Mouse (Mus musculus): ENCODE measurements around the gene Hus1b. TPM values are rescaled to one million over a fixed set of nuclear protein-coding genes. Genes with fewer than 3 reads are reported as not detected.

Hus1b gene
- total and polyA plus RNA-seq, 2 experiments, result 0.07 to 0.55 TPM

GRCm38 (mm10) chr13:30924269-30924668 lies 23.3 kb downstream of the Hus1b start:
- Histone ChIP-seq H3K4me3 (ENCODE audit: insufficient read depth, low read depth, low read length) (no peak overlapping the region), H3K27ac (replicated peaks; ENCODE audit: insufficient read depth, low read depth, low read length) (no peak overlapping the region), H3K36me3 (ENCODE audit: control insufficient read depth, insufficient read depth, low read length) (peaks cover 17% of the 10 kb centered on the region), H3K79me2 (ENCODE audit: control insufficient read depth, insufficient read depth, low read length) (no peaks in the 10 kb centered on the region), H3K27me3 (ENCODE audit: control insufficient read depth, insufficient read depth, low read length) (no peaks in the 10 kb centered on the region), H3K9ac (ENCODE audit: low read depth, low read length) (no peak overlapping the region), H3K4me1 (ENCODE audit: control insufficient read depth, insufficient read depth, low read length) (no peaks in the 10 kb centered on the region)
- WGBS, result 71% methylated on average over 6 of the region's 6 CpGs
- no peak for DNase-seq (ENCODE audit: extremely low read depth, low read depth, low spot score)
- TF ChIP-seq POLR2A (IDR thresholded peaks at IDR 0.05; ENCODE audit: extremely low read depth, insufficient read depth, low read length), result no peak
- TF ChIP-seq CTCF (IDR thresholded peaks at IDR 0.05; ENCODE audit: low read depth, low read length), result no peak

- Histone ChIP-seq H3K9ac (ENCODE audit: low read depth, low read length) (no peak overlapping the region), H3K4me1 (ENCODE audit: control insufficient read depth, insufficient read depth, low read length) (no peaks in the 10 kb centered on the region), H3K36me3 (ENCODE audit: control insufficient read depth, insufficient read depth, low read length) (peaks cover 17% of the 10 kb centered on the region), H3K79me2 (ENCODE audit: control insufficient read depth, insufficient read depth, low read length) (no peaks in the 10 kb centered on the region), H3K4me3 (ENCODE audit: insufficient read depth, low read depth, low read length) (no peak overlapping the region), H3K27ac (replicated peaks; ENCODE audit: insufficient read depth, low read depth, low read length) (no peak overlapping the region), H3K27me3 (ENCODE audit: control insufficient read depth, insufficient read depth, low read length) (no peaks in the 10 kb centered on the region)
- 91% methylated on average over 4 of the region's 4 CpGs for WGBS
- DNase-seq (ENCODE audit: extremely low read depth, low read depth, low spot score), result no peak
- TF ChIP-seq CTCF (IDR thresholded peaks at IDR 0.05; ENCODE audit: low read depth, low read length) (no peak), POLR2A (IDR thresholded peaks at IDR 0.05; ENCODE audit: extremely low read depth, insufficient read depth, low read length) (no peak)
These were observed 25.6 kb downstream of the Hus1b start for GRCm38 (mm10) chr13:30921914-30922313.

GRCm38 (mm10) chr13:30913757-30914156 lies 33.8 kb downstream of the Hus1b start:
- DNase-seq (ENCODE audit: extremely low read depth, low read depth, low spot score), result no peak
- no peak for TF ChIP-seq CTCF (IDR thresholded peaks at IDR 0.05; ENCODE audit: low read depth, low read length)
- H3K27ac ChIP-seq (replicated peaks; ENCODE audit: insufficient read depth, low read depth, low read length), result no peak overlapping the region
- no peaks in the 10 kb centered on the region for H3K79me2 ChIP-seq (ENCODE audit: control insufficient read depth, insufficient read depth, low read length)
- no peaks in the 10 kb centered on the region for H3K27me3 ChIP-seq (ENCODE audit: control insufficient read depth, insufficient read depth, low read length)
- no peak overlapping the region for H3K4me3 ChIP-seq (ENCODE audit: insufficient read depth, low read depth, low read length)
- no peaks in the 10 kb centered on the region for H3K4me1 ChIP-seq (ENCODE audit: control insufficient read depth, insufficient read depth, low read length)
- no peak overlapping the region for H3K9ac ChIP-seq (ENCODE audit: low read depth, low read length)
- peaks cover 7% of the 10 kb centered on the region for H3K36me3 ChIP-seq (ENCODE audit: control insufficient read depth, insufficient read depth, low read length)

- WGBS, result 54% methylated on average over 4 of the region's 4 CpGs
- Histone ChIP-seq H3K27me3 (ENCODE audit: control insufficient read depth, insufficient read depth, low read length) (no peaks in the 10 kb centered on the region), H3K27ac (replicated peaks; ENCODE audit: insufficient read depth, low read depth, low read length) (no peak overlapping the region), H3K79me2 (ENCODE audit: control insufficient read depth, insufficient read depth, low read length) (no peaks in the 10 kb centered on the region), H3K4me3 (ENCODE audit: insufficient read depth, low read depth, low read length) (no peak overlapping the region), H3K36me3 (ENCODE audit: control insufficient read depth, insufficient read depth, low read length) (peaks cover 7% of the 10 kb centered on the region), H3K4me1 (ENCODE audit: control insufficient read depth, insufficient read depth, low read length) (no peaks in the 10 kb centered on the region), H3K9ac (ENCODE audit: low read depth, low read length) (no peak overlapping the region)
- DNase-seq (ENCODE audit: extremely low read depth, low read depth, low spot score), result no peak
- no peak for TF ChIP-seq POLR2A (IDR thresholded peaks at IDR 0.05; ENCODE audit: extremely low read depth, insufficient read depth, low read length)
- TF ChIP-seq CTCF (IDR thresholded peaks at IDR 0.05; ENCODE audit: low read depth, low read length), result no peak
These were observed 34.5 kb downstream of the Hus1b start for GRCm38 (mm10) chr13:30913028-30913427.

GRCm38 (mm10) chr13:30911931-30912625 lies 35.5 kb downstream of the Hus1b start:
- no peak for DNase-seq (ENCODE audit: extremely low read depth, low read depth, low spot score)
- Histone ChIP-seq H3K4me3 (ENCODE audit: insufficient read depth, low read depth, low read length) (no peak overlapping the region), H3K27me3 (ENCODE audit: control insufficient read depth, insufficient read depth, low read length) (no peaks in the 10 kb centered on the region), H3K27ac (replicated peaks; ENCODE audit: insufficient read depth, low read depth, low read length) (no peak overlapping the region), H3K4me1 (ENCODE audit: control insufficient read depth, insufficient read depth, low read length) (no peaks in the 10 kb centered on the region), H3K9ac (ENCODE audit: low read depth, low read length) (no peak overlapping the region), H3K79me2 (ENCODE audit: control insufficient read depth, insufficient read depth, low read length) (no peaks in the 10 kb centered on the region), H3K36me3 (ENCODE audit: control insufficient read depth, insufficient read depth, low read length) (peaks cover 7% of the 10 kb centered on the region)
- TF ChIP-seq CTCF (IDR thresholded peaks at IDR 0.05; ENCODE audit: low read depth, low read length) (no peak), POLR2A (IDR thresholded peaks at IDR 0.05; ENCODE audit: extremely low read depth, insufficient read depth, low read length) (no peak)
- WGBS, result 62% methylated on average over 5 of the region's 5 CpGs

- H3K4me1 ChIP-seq (ENCODE audit: control insufficient read depth, insufficient read depth, low read length), result no peaks in the 10 kb centered on the region
- H3K79me2 ChIP-seq (ENCODE audit: control insufficient read depth, insufficient read depth, low read length), result no peaks in the 10 kb centered on the region
- TF ChIP-seq POLR2A (IDR thresholded peaks at IDR 0.05; ENCODE audit: extremely low read depth, insufficient read depth, low read length) (no peak), CTCF (IDR thresholded peaks at IDR 0.05; ENCODE audit: low read depth, low read length) (no peak)
- H3K9ac ChIP-seq (ENCODE audit: low read depth, low read length), result no peak overlapping the region
- WGBS, result 82% methylated on average over 5 of the region's 5 CpGs
- no peak overlapping the region for H3K4me3 ChIP-seq (ENCODE audit: insufficient read depth, low read depth, low read length)
- no peak overlapping the region for H3K27ac ChIP-seq (replicated peaks; ENCODE audit: insufficient read depth, low read depth, low read length)
- H3K27me3 ChIP-seq (ENCODE audit: control insufficient read depth, insufficient read depth, low read length), result no peaks in the 10 kb centered on the region
- no peak for DNase-seq (ENCODE audit: extremely low read depth, low read depth, low spot score)
- peaks cover 7% of the 10 kb centered on the region for H3K36me3 ChIP-seq (ENCODE audit: control insufficient read depth, insufficient read depth, low read length)
These were observed 36.7 kb downstream of the Hus1b start for GRCm38 (mm10) chr13:30910889-30911288.
